Mouse (Mus musculus) CH12.LX (cell line): Measurements from ENCODE around the gene Clp1. TPM values are rescaled to one million over a fixed set of nuclear protein-coding genes. Genes with fewer than 3 reads are reported as not detected.
A peak's percentile ranks its signal among the peaks of the same experiment; 100 is the strongest.

Source experiments
- DNase-seq: peaks from one replicate; pipeline ENCODE4 v3.0.0-alpha.2; 2013; ENCODE audit errors: extremely low read depth
- H3K27ac ChIP-seq: 2 replicates; pipeline ENCODE4 v1.5.1; 2012; ENCODE audit warnings: low read depth, mild to moderate bottlenecking, control low read depth, moderate library complexity; ENCODE audit not compliant: insufficient read depth
- H3K27me3 ChIP-seq: replicated peaks from 2 replicates; pipeline ENCODE3; 2012; ENCODE audit warnings: inconsistent platforms
- H3K36me3 ChIP-seq, 2 experiments: replicated peaks in 1 of 2; 2 replicates each; pipeline versions ENCODE3 to v1.6.1; 2012; ENCODE audit warnings: inconsistent platforms in 1 of 2, low read length in 1 of 2, mild to moderate bottlenecking in 1 of 2, mixed read lengths in 1 of 2, moderate library complexity in 1 of 2; ENCODE audit not compliant: control insufficient read depth in 1 of 2, insufficient read depth in 1 of 2
- H3K4me1 ChIP-seq, 2 experiments: 2 replicates each; pipeline ENCODE4 v1.6.1; 2012; ENCODE audit warnings: inconsistent platforms in 1 of 2, moderate library complexity in 1 of 2; ENCODE audit not compliant: insufficient read depth in 2 of 2, control insufficient read depth in 1 of 2
- H3K4me2 ChIP-seq: 2 replicates; pipeline ENCODE4 v1.6.1; 2012; ENCODE audit warnings: low read depth, mild to moderate bottlenecking, control low read depth; ENCODE audit not compliant: poor library complexity, insufficient read depth, severe bottlenecking
- H3K4me3 ChIP-seq, 3 experiments: fragments of 150-350 bp in 1 of 3; sonication (generic) in 1 of 3; replicated peaks in 1 of 3; 2 replicates each; pipeline versions ENCODE3 to v1.5.1; 2011 to 2012; ENCODE audit warnings: low read depth in 2 of 3, low read length in 2 of 3, mild to moderate bottlenecking in 2 of 3, moderate library complexity in 2 of 3, control low read depth in 1 of 3, improper control_type of control experiment in 1 of 3, inconsistent platforms in 1 of 3, mixed read lengths in 1 of 3; ENCODE audit not compliant: poor library complexity in 1 of 3
- H3K79me2 ChIP-seq: replicated peaks from 2 replicates; pipeline ENCODE4 v1.6.1; 2012; ENCODE audit warnings: mild to moderate bottlenecking, moderate library complexity; ENCODE audit not compliant: control insufficient read depth, poor library complexity, insufficient read depth, severe bottlenecking; ENCODE audit errors: extremely low read depth
- H3K9ac ChIP-seq: 2 replicates; pipeline ENCODE4 v1.6.1; 2012; ENCODE audit warnings: low read depth, mild to moderate bottlenecking, control low read depth, moderate library complexity; ENCODE audit not compliant: insufficient read depth
- H3K9me3 ChIP-seq: replicated peaks from 2 replicates; pipeline ENCODE3; 2012; ENCODE audit warnings: low read length, inconsistent platforms, mixed read lengths
- BHLHE40 ChIP-seq: IDR thresholded peaks from 2 replicates; pipeline ENCODE4 v1.6.1; 2011; ENCODE audit warnings: mild to moderate bottlenecking, low read depth, low read length, improper control_type of control experiment
- CTCF ChIP-seq, 2 experiments: IDR thresholded peaks in 1 of 2; conservative IDR thresholded peaks in 1 of 2; 2 replicates each; pipeline ENCODE4 v1.5.1; 2011 to 2012; ENCODE audit warnings: low read depth in 2 of 2, low read length in 2 of 2, improper control_type of control experiment in 1 of 2, inconsistent platforms in 1 of 2, mild to moderate bottlenecking in 1 of 2, moderate library complexity in 1 of 2
- E2F4 ChIP-seq: IDR thresholded peaks from 2 replicates; pipeline ENCODE4 v1.6.1; 2011; ENCODE audit warnings: low read depth, low read length, improper control_type of control experiment; ENCODE audit not compliant: insufficient replicate concordance
- ELF1 ChIP-seq: IDR thresholded peaks from 2 replicates; pipeline ENCODE4 v1.6.1; 2014; ENCODE audit warnings: low read depth, mild to moderate bottlenecking, inconsistent platforms, low read length, improper control_type of control experiment
- HCFC1 ChIP-seq: IDR thresholded peaks from 2 replicates; pipeline ENCODE4 v1.6.1; 2012; ENCODE audit warnings: low read depth, mild to moderate bottlenecking, inconsistent platforms, low read length, improper control_type of control experiment
- IRF4 ChIP-seq: IDR thresholded peaks from 2 replicates; pipeline ENCODE4 v1.6.1; 2014; ENCODE audit warnings: low read depth, mild to moderate bottlenecking, inconsistent platforms, low read length, improper control_type of control experiment
- JUND ChIP-seq: conservative IDR thresholded peaks from 2 replicates; pipeline ENCODE4 v1.6.1; 2011; ENCODE audit warnings: low read depth, low read length, improper control_type of control experiment
- MEF2A ChIP-seq: IDR thresholded peaks from 2 replicates; pipeline ENCODE4 v1.6.1; 2014; ENCODE audit warnings: low read depth, mild to moderate bottlenecking, inconsistent platforms, low read length, improper control_type of control experiment, borderline replicate concordance
- MXI1 ChIP-seq: IDR thresholded peaks from 2 replicates; pipeline ENCODE4 v1.6.1; 2011; ENCODE audit warnings: mild to moderate bottlenecking, low read depth, low read length, improper control_type of control experiment
- NRF1 ChIP-seq: IDR thresholded peaks from 2 replicates; pipeline ENCODE4 v1.6.1; 2014; ENCODE audit warnings: low read depth, mild to moderate bottlenecking, inconsistent platforms, low read length, improper control_type of control experiment, moderate library complexity
- POLR2A ChIP-seq: IDR thresholded peaks from 2 replicates; pipeline ENCODE4 v1.6.1; 2011; ENCODE audit warnings: low read depth, mild to moderate bottlenecking, improper control_type of control experiment, low read length
- SMC3 ChIP-seq: IDR thresholded peaks from 2 replicates; pipeline ENCODE4 v1.6.1; 2011; ENCODE audit warnings: low read depth, low read length, improper control_type of control experiment
- TBP ChIP-seq: conservative IDR thresholded peaks from 2 replicates; pipeline ENCODE4 v1.6.1; 2011; ENCODE audit warnings: low read depth, low read length, improper control_type of control experiment
- UBTF ChIP-seq: IDR thresholded peaks from 2 replicates; pipeline ENCODE4 v1.6.1; 2012; ENCODE audit warnings: low read depth, mild to moderate bottlenecking, inconsistent platforms, low read length, improper control_type of control experiment, moderate library complexity
- USF2 ChIP-seq: conservative IDR thresholded peaks from 2 replicates; pipeline ENCODE4 v1.6.1; 2011; ENCODE audit warnings: low read depth, low read length, improper control_type of control experiment
- ZKSCAN1 ChIP-seq: IDR thresholded peaks from 2 replicates; pipeline ENCODE4 v1.6.1; 2012; ENCODE audit warnings: low read depth, inconsistent platforms, low read length, improper control_type of control experiment, borderline replicate concordance
- dilution Hi-C: fragments of 300-500 bp; cut with MboI; formaldehyde crosslinking; loops from 2 replicates; pipeline ENCODE4 v1.14.3; 2020; ENCODE audit warnings: low sequenced_read_pairs; ENCODE audit not compliant: extremely low pct_unique_long_range_greater_than_20kb, extremely low pct_ligation_motif_present
- in situ Hi-C: fragments of 300-500 bp; cut with MboI; formaldehyde crosslinking; loops from 3 replicates; pipeline ENCODE4 v1.14.3; 2019; ENCODE audit warnings: low sequenced_read_pairs, low pct_ligation_motif_present, low pct_unique_long_range_greater_than_20kb, mixed read lengths
- polyA plus RNA-seq: library from polyadenylated mRNA; unstranded; fragments of >175 nt; gene quantifications from 2 replicates; pipeline ENCODE4 v1.2.1, GENCODE M21; 2012; ENCODE audit warnings: low read depth; ENCODE audit not compliant: insufficient read length
- total RNA-seq, 2 experiments: library from RNA; depleted of rRNA; stranded (reverse); fragments of 300-350 nt in 1 of 2; fragments of >200 nt in 1 of 2; gene quantifications; 2 replicates each; pipeline ENCODE4 v1.2.3; 2012 to 2014

Gene Clp1
- total and polyA plus RNA-seq, 3 experiments = 32.0 to 65.2 (median 46.5) TPM

- in situ Hi-C loops (no loop called here), dilution Hi-C loops (no loop called here)
- Histone ChIP-seq H3K4me2 (peak within 1 kb of the TSS; percentile 37; the same call in 1 of the 2 replicates), H3K79me2 (no peaks in the 10 kb centered on the region), H3K36me3 (no peaks in the 10 kb centered on the region), H3K4me1 (peaks cover 0 to 6% of the 10 kb centered on the region in 2 experiments; a peak in 1 of 4 replicates), H3K4me3 (peak within 1 kb of the TSS in 1 of 3 experiments; percentile 37), H3K27ac (no peak within 1 kb of the TSS), H3K9ac (no peak within 1 kb of the TSS), H3K9me3 (no peaks in the 10 kb centered on the region), H3K27me3 (peaks cover 29% of the 10 kb centered on the region)
- no peak for DNase-seq
- no peak for TF ChIP-seq E2F4
- no peak for TF ChIP-seq ZKSCAN1
- no peak for TF ChIP-seq SMC3
- TF ChIP-seq ELF1 = no peak
- no peak for TF ChIP-seq IRF4
- TF ChIP-seq BHLHE40 = no peak
- TF ChIP-seq NRF1 = no peak
- TF ChIP-seq USF2 = no peak
- no peak for TF ChIP-seq CTCF (conservative IDR thresholded peaks at IDR 0.05 in 1 of 2, IDR thresholded peaks at IDR 0.05 in 1 of 2; ENCODE audit: low read depth in 2 of 2, low read length in 2 of 2)
- no peak for TF ChIP-seq JUND
- no peak for TF ChIP-seq TBP
These were observed 16.4 kb upstream of the Clp1 start, which contains the start of gene Gm19426 for GRCm38 (mm10) chr2:84743561-84743960. Gm19426 (minus strand) TSS chr2:84743655.

GRCm38 (mm10) chr2:84742451-84743283, 15.5 kb upstream of the Clp1 start:
- dilution Hi-C loops (no loop called here), in situ Hi-C loops (no loop called here)
- no peak overlapping the region for H3K27ac ChIP-seq
- no peaks in the 10 kb centered on the region for H3K36me3 ChIP-seq
- DNase-seq = no peak
- no peak overlapping the region for H3K4me3 ChIP-seq
- no peaks in the 10 kb centered on the region for H3K79me2 ChIP-seq
- no peak overlapping the region for H3K9ac ChIP-seq
- H3K4me2 ChIP-seq = 0 out of 2 replicates have a peak overlapping the region, but pooled peaks have one; percentile 37
- peaks cover 0 to 6% of the 10 kb centered on the region in 2 experiments; a peak in 1 of 4 replicates for H3K4me1 ChIP-seq
- H3K9me3 ChIP-seq = no peaks in the 10 kb centered on the region
- TF ChIP-seq UBTF = no peak
- TF ChIP-seq CTCF (conservative IDR thresholded peaks at IDR 0.05 in 1 of 2, IDR thresholded peaks at IDR 0.05 in 1 of 2; ENCODE audit: low read depth in 2 of 2, low read length in 2 of 2) = no peak
- TF ChIP-seq SMC3 = no peak
- TF ChIP-seq BHLHE40 = no peak
- no peak for TF ChIP-seq POLR2A
- TF ChIP-seq NRF1 = no peak
- TF ChIP-seq MEF2A = no peak
- no peak for TF ChIP-seq HCFC1
- no peak for TF ChIP-seq MXI1
- peaks cover 29% of the 10 kb centered on the region for H3K27me3 ChIP-seq
